Comparison of ENCODE assay signal across 13 mouse cellular contexts in genomic region chr2:71626404-71626803, GRCm38 (mm10).
DNase-seq lines count a peak whose midpoint lies in the region; ATAC-seq and TF ChIP-seq lines count a peak whose summit lies in the region.
"Had no signal": no experiment of that assay in that cellular context is flagged by ENCODE, and none has a peak within 500 bp of the region (broad histone marks: within the 10 kb centered on the region; RNA-seq: fewer than 3 reads in every experiment).

No protein-coding gene starts in this region.

- no peak for ATAC-seq in forebrain, embryonic 15.5 days (replicated peaks)
- ATAC-seq in intestine, embryonic 16.5 days = 0 out of 2 replicates have a peak, but pooled peaks have one; percentile 30
- ATAC-seq in stomach, embryonic 15.5 days (ENCODE audit: insufficient read depth, low FRiP score, low read depth) = no peak

- H3K9me3 ChIP-seq in forebrain, embryonic 10.5 days = no peaks in the 10 kb centered on the region
- H3K9me3 ChIP-seq in forebrain, embryonic 15.5 days = no peaks in the 10 kb centered on the region
- no peaks in the 10 kb centered on the region for H3K9me3 ChIP-seq in intestine, embryonic 16.5 days (ENCODE audit: control insufficient read depth, low read length)
- no peaks in the 10 kb centered on the region for H3K9me3 ChIP-seq in stomach, embryonic 15.5 days
- H3K9me3 ChIP-seq: G1E had no signal

- H3K27ac ChIP-seq in forebrain, embryonic 10.5 days = peak overlapping the region; percentile 13; the same call in 1 of the 2 replicates
- no peak overlapping the region for H3K27ac ChIP-seq in forebrain, embryonic 15.5 days (replicated peaks)
- peak overlapping the region; percentile 80; the same call in 1 of the 2 replicates for H3K27ac ChIP-seq in left cerebral cortex, adult 2 months
- no peak overlapping the region for H3K27ac ChIP-seq in intestine, embryonic 16.5 days (ENCODE audit: low read length)
- no peak overlapping the region for H3K27ac ChIP-seq in stomach, embryonic 15.5 days

- WGBS in forebrain, embryonic 10.5 days = 71% methylated on average over 12 of the region's 12 CpGs
- 68% methylated on average over 12 of the region's 12 CpGs for WGBS in forebrain, embryonic 15.5 days
- WGBS in intestine, embryonic 16.5 days = 44% methylated on average over 12 of the region's 12 CpGs
- WGBS in stomach, embryonic 15.5 days = 48% methylated on average over 12 of the region's 12 CpGs

- no peaks in the 10 kb centered on the region for H3K36me3 ChIP-seq in forebrain, embryonic 10.5 days (replicated peaks)
- no peaks in the 10 kb centered on the region for H3K36me3 ChIP-seq in forebrain, embryonic 15.5 days
- no peaks in the 10 kb centered on the region for H3K36me3 ChIP-seq in intestine, embryonic 16.5 days (ENCODE audit: control insufficient read depth, insufficient read depth, low read length)
- no peaks in the 10 kb centered on the region for H3K36me3 ChIP-seq in stomach, embryonic 15.5 days
- H3K36me3 ChIP-seq: G1E had no signal

- H3K4me2 ChIP-seq in forebrain, embryonic 15.5 days (replicated peaks) = no peak overlapping the region
- H3K4me2 ChIP-seq in intestine, embryonic 16.5 days (ENCODE audit: low read depth, low read length) = peak overlapping the region; percentile 23
- H3K4me2 ChIP-seq in stomach, embryonic 15.5 days = 0 out of 2 replicates have a peak overlapping the region, but pooled peaks have one; percentile 14
- H3K4me2 ChIP-seq: liver, embryonic 11.5 days had no signal

- peaks cover 53% of the 10 kb centered on the region for H3K27me3 ChIP-seq in forebrain, embryonic 10.5 days (ENCODE audit: poor library complexity, severe bottlenecking)
- no peaks in the 10 kb centered on the region for H3K27me3 ChIP-seq in forebrain, embryonic 15.5 days
- 0 out of 2 replicates have a peak, but pooled peaks cover 5% of the 10 kb centered on the region for H3K27me3 ChIP-seq in intestine, embryonic 16.5 days (replicated peaks; ENCODE audit: control insufficient read depth, insufficient read depth, low read length)
- H3K27me3 ChIP-seq in stomach, embryonic 15.5 days (replicated peaks) = peaks cover 6% of the 10 kb centered on the region; the same call in 1 of the 2 replicates

- no peak for TF ChIP-seq CTCF in left cerebral cortex, adult 2 months (IDR thresholded peaks at IDR 0.05)

- H3K4me1 ChIP-seq in forebrain, embryonic 10.5 days = peaks cover 61% of the 10 kb centered on the region
- H3K4me1 ChIP-seq in forebrain, embryonic 15.5 days = peaks cover 54% of the 10 kb centered on the region
- peaks cover 28% of the 10 kb centered on the region for H3K4me1 ChIP-seq in intestine, embryonic 16.5 days (ENCODE audit: control insufficient read depth, insufficient read depth, low read length)
- H3K4me1 ChIP-seq in stomach, embryonic 15.5 days = peaks cover 21% of the 10 kb centered on the region

- H3K9ac ChIP-seq in forebrain, embryonic 15.5 days (replicated peaks) = no peak overlapping the region
- H3K9ac ChIP-seq in intestine, embryonic 16.5 days (ENCODE audit: low read depth, low read length) = peak overlapping the region; percentile 11; the same call in 1 of the 2 replicates
- no peak overlapping the region for H3K9ac ChIP-seq in stomach, embryonic 15.5 days

- intact Hi-C loops in left cerebral cortex, adult 2 months (cut with DNase I) = no loop called here
- intact Hi-C loops in left cerebral cortex, postnatal 10 days (cut with DNase I) = no loop called here

- DNase-seq in forebrain, embryonic 10.5 days (ENCODE audit: extremely low spot score, low spot score) = no peak
- no peak for DNase-seq in left cerebral cortex, adult 2 months (ENCODE audit: extremely low spot score in 1 of 2, low spot score in 2 of 2)
- no peak for DNase-seq in left cerebral cortex, adult 8-10 months (ENCODE audit: low spot score in 2 of 2)
- DNase-seq in left cerebral cortex, postnatal 10 days (ENCODE audit: extremely low spot score in 1 of 2, low spot score in 2 of 2) = no peak
- DNase-seq in cerebellum, adult 9-11 months = no peak
- DNase-seq: cerebellum, postnatal 14 days; kidney, postnatal 25 days; layer of hippocampus, postnatal 36 days had no signal

- no peak overlapping the region for H3K4me3 ChIP-seq in forebrain, embryonic 10.5 days
- H3K4me3 ChIP-seq in forebrain, embryonic 15.5 days = no peak overlapping the region
- no peak overlapping the region for H3K4me3 ChIP-seq in left cerebral cortex, adult 2 months
- H3K4me3 ChIP-seq in intestine, embryonic 16.5 days (ENCODE audit: low read length) = no peak overlapping the region
- H3K4me3 ChIP-seq in stomach, embryonic 15.5 days (replicated peaks) = no peak overlapping the region

Comparison
In these comparisons a context has a peak if more than half of its experiments do, and no peak if none do; other contexts are left out.
1. H3K27ac ChIP-seq: peak in forebrain, embryonic 10.5 days (single experiment) and left cerebral cortex, adult 2 months (single experiment); none in forebrain, embryonic 15.5 days (single experiment), intestine, embryonic 16.5 days (single experiment) and stomach, embryonic 15.5 days (single experiment).